Mouse (Mus musculus) brain, adult 2 months (tissue): Measurements from ENCODE around the gene Wdr90.

Experiments used
- DNase-seq: peaks from one replicate; pipeline ENCODE4 v3.0.0; 2011; ENCODE audit warnings: low read depth, low spot score

Wdr90 gene

DNA sequence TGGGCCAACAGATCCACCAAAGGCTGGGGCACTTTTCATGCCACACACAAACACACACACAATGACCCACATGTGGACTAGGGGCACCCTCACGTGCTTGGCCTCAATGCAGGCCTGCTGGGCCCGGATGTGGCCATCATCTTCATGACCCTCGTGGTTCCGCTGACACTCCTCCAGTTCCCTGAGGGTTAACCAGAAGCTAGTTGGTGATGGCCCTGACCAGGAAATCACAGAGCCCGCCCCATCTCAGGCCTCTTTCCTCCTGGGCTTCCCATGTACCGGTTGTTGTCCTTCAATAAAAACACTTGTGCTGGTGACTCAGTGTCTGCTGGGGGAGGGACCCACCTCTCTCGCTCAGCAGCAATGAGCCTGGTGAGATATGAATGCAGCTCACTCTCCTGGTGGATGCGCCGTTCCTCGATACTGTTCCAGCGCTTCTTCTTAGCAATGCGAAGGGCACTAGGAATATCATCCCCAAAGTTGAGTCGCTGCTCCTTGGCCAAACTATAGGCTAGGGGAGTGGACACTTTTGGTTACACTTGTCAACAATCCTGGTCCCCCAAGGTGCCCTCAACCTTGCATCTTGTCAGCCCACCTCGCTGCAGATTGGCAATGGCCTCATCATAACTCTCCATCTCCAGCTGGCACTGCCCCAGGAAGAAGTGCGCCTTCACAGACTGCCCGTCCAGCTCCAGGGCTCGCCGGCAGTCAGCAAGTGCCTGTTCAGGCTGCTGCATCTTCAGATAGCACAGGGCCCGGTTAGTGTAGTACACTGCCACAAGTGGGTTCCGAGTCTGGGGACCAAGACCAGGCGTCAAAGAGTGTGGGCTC is 29.6 kb downstream of the Wdr90 start:
- DNase-seq, result no peak

DNA sequence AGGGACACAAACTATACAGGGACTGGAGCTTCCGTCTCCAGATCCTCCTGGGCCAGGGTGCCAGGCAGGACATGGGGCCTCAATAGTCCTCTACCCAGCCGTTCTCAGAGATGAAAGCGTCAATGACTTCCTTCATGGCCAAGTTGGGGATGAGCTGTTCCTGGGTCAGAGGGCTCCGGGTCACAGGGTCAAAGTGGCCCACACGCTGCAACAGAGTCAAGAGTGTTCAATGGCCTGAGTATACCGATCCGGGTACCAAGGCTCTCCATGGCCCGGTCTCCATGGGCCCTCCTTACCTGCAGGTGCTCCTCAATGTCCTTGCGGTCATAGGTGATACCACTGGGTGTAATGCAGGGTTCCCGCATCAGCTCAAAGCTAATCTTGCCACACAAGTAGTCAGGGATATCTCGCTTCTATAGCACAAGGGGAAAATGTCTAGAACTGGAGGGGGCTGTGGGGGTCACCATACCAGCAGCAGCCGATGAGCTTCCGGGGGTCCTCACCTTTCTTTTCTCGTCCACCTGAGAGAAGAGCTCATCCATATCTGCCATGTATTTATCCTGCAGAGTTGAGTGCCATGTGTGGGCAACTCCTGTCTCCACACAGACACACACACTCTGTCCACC is 30.4 kb downstream of the Wdr90 start:
- DNase-seq, result no peak

DNA sequence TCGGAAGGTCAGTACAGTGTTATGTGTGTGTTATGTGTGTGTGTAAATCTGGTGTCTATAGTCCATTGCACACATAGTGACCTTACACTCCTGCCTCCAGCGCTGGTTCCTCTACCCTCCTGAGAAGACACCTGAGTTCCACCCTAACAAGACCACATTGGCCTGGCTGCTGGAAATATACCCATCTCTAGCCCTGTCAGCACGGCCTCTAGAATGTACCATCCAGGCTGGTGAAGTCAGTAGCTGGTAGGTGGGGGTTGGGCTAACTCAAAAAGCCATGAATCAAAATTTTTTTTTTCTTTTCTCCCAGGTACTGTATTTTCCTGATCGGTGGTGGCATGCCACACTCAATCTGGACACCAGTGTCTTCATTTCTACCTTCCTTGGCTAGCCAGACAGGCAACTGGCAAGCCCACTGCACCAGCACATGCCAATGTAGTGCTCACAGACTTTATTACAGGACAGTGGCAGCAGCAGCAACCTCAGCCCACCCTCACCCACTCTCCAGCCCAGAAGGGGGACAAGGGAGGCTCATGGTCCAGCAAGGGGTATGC is 31.0 kb downstream of the Wdr90 start:
- DNase-seq, result no peak

GRCm38 (mm10) chr17:25829558-25830017 is 31.7 kb downstream of the Wdr90 start:
- DNase-seq, result no peak

- DNase-seq, result peak; percentile 97
These were observed 32.4 kb downstream of the Wdr90 start, which contains the start of gene Jmjd8 for GRCm38 (mm10) chr17:25828712-25829557. Gene Jmjd8, plus strand, starts transcription at chr17:25828867.

DNA sequence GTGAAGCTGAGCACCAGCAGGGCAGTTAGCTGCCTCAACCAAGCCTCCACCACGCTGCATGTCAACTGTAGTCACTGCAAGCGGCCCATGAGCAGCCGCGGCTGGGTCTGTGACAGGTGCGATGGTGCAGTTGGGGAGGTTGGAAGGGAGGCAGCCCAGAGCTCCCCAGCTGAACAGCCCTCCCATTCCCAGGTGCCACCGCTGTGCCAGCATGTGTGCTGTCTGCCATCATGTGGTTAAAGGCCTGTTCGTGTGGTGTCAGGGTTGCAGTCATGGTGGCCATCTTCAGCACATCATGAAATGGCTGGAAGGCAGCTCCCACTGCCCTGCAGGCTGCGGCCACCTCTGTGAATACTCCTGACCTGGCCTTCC is 33.1 kb downstream of the Wdr90 start:
- no peak for DNase-seq

DNA sequence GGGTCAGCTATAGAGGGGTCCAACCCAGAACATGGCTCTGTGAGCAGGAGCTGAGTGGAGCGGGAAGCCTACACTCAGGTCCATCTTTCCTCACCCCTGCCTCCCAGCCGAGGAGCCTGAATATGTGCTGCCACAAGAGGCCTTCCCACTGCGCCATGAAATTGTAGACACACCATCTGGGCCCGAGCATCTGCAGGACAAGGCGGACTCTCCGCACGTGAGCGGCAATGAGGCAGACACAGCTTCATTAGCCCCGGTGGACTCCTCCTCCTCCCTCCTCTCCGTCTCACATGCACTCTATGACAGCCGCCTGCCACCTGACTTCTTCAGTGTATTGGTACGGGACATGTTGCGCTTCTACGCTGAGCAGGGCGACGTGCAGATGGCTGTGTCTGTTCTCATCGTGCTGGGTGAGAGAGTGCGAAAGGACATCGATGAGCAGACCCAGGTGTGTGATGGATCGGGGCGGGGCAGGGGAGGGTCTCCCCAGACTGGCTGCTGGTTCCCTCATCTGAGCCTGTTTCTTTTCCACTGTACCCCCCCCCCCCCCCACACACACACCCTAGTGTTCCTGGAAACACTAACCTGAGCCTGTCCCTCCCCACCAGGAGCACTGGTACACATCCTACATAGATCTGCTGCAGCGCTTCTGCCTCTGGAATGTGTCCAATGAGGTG is 33.6 kb downstream of the Wdr90 start:
- no peak for DNase-seq

GRCm38 (mm10) chr17:25827011-25827410 is 34.3 kb downstream of the Wdr90 start:
- no peak for DNase-seq

DNA sequence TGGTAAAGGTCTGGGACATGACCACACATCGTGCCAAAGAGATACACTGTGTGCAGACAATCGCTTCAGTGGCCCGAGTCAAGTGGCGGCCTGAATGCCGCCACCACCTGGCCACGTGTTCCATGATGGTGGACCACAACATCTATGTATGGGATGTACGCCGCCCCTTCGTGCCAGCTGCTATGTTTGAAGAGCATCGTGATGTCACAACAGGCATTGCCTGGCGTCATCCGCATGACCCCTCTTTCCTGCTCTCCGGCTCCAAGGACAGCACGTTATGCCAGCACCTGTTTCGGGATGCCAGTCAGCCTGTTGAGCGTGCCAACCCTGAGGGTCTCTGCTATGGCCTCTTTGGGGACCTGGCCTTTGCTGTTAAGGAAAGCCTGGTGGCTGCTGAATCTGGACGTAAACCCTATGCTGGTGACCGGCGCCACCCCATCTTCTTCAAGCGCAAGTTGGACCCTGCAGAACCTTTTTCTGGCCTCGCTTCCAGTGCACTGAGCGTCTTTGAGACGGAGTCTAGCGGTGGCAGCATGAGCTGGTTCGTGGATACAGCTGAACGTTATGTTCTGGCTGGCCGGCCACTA is 35.2 kb downstream of the Wdr90 start:
- no peak for DNase-seq

- DNase-seq, result no peak
These were observed 36.0 kb downstream of the Wdr90 start for GRCm38 (mm10) chr17:25825311-25825710.

GRCm38 (mm10) chr17:25824362-25825142 is 36.7 kb downstream of the Wdr90 start:
- DNase-seq, result no peak

DNA sequence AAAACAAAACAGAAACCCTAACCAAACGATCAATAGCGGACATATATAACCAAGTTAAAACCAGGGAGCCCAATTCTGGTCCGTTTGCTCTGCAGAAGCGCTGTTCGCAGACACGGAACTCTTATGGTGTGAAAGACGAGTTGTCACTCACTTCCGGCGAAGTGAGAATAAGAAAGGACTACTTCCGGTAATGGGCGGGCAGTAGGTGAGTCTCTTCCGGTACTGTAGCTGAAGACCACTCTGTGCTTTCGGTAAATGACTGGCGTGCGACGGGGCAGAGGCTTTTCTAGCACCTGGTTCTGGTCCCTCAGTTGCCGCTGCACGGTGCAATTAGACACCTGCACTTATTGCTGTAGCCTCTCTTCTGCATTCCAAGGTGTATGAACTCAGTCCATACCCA is 37.8 kb downstream of the Wdr90 start, which contains the start of gene Wdr24:
Wdr24 (plus strand) TSS at position 176 of the 400 bp plus-strand sequence.
- DNase-seq, result peak; percentile 96

- no peak for DNase-seq
These were observed 42.2 kb downstream of the Wdr90 start for GRCm38 (mm10) chr17:25818851-25819780.

DNA sequence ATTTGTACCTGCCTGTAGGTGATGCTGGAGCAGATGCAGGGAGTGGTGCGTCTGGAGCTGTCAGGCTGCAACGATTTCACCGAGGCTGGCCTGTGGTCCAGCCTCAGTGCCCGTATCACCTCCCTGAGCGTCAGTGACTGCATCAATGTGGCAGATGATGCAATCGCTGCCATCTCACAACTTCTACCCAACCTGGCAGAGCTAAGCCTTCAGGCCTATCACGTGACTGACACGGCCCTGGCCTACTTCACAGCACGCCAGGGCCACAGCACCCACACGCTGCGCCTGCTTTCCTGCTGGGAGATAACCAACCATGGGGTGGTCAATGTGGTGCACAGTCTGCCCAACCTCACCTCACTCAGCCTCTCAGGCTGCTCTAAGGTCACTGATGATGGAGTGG is 43.6 kb downstream of the Wdr90 start:
- no peak for DNase-seq

- peak; percentile 92 for DNase-seq
These were observed 47.8 kb downstream of the Wdr90 start for GRCm38 (mm10) chr17:25813471-25813870.

GRCm38 (mm10) chr17:25810890-25811289 is 50.4 kb downstream of the Wdr90 start:
- DNase-seq, result peak; percentile 64

DNA sequence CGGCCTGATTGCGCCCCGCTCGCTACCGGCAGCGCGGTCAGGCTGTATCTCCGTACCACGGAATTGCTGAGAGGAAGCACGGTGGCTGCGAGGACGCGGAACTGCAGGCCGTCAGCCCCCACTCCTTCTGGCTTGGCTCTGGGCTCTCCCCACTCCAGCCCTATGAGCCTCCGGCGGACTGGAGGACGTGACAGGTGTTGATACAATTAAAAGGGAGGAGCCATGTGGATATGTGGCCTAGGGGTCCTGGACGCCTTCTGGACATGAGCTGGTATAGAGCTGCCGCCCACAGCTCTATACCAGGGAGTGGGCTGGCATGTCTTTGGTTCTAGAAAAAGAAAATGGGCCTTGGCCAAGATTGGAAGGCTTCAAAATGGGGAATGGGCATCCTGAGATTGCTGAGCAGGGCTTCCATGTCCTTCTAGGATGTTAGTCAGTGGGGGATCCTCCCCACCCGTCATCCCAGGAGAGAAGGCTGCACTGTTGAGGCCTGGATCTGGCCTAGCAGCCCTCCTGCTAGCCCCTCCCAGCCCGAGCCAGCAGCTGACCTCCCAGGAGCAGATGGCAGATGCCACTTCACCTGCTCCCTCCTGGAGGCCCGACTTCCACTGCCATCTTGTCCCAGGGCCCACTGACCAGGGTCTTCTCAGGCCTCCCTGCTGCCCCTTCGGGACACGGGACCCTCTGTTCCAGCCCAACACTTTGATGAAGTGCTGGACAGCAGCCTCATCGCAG is 51.5 kb downstream of the Wdr90 start:
- peak; percentile 89 for DNase-seq
